Mouse (Mus musculus) lung, adult 2 months (tissue): ENCODE data around the gene Trim11. TPM values are rescaled to one million over a fixed set of nuclear protein-coding genes. Genes with fewer than 3 reads are reported as not detected.

Source experiments
- DNase-seq: peaks from one replicate; pipeline ENCODE4 v3.0.0; 2022
- H3K4me1 ChIP-seq: fragments of 200-500 bp; 2 replicates; pipeline ENCODE4 v1.6.1; 2011; ENCODE audit warnings: low read length; ENCODE audit not compliant: control insufficient read depth, insufficient read depth
- H3K4me3 ChIP-seq: fragments of 200-500 bp; replicated peaks from 2 replicates; pipeline ENCODE3; 2011; ENCODE audit warnings: low read depth, mild to moderate bottlenecking, control low read depth, low read length; ENCODE audit errors: extremely low read depth
- CTCF ChIP-seq: fragments of 200-500 bp; IDR thresholded peaks from 2 replicates; pipeline ENCODE4 v1.5.1; 2011; ENCODE audit warnings: mild to moderate bottlenecking, low read length, control low read depth; ENCODE audit not compliant: insufficient read depth
- POLR2A ChIP-seq: fragments of 200-500 bp; IDR thresholded peaks from 2 replicates; pipeline ENCODE4 v1.6.1; 2011; ENCODE audit warnings: low read depth, mild to moderate bottlenecking, control low read depth, low read length, borderline replicate concordance; ENCODE audit errors: extremely low read depth
- WGBS: fragments of 180-500 bp; shearing (Covaris S2); methylation state at CpG from one replicate; pipeline ENCODE4 v1.1.7; 2018; 5-methylcytosine and 5-hydroxymethylcytosine counted together
- polyA plus RNA-seq: library from polyadenylated mRNA; depleted of rRNA; stranded (reverse); fragments of >200 nt; gene quantifications from 2 replicates; pipeline ENCODE4 v1.2.3, GENCODE M21; 2012; rRNA removed

Gene Trim11
- polyA plus RNA-seq, 1 experiment: 31.4 TPM

DNA sequence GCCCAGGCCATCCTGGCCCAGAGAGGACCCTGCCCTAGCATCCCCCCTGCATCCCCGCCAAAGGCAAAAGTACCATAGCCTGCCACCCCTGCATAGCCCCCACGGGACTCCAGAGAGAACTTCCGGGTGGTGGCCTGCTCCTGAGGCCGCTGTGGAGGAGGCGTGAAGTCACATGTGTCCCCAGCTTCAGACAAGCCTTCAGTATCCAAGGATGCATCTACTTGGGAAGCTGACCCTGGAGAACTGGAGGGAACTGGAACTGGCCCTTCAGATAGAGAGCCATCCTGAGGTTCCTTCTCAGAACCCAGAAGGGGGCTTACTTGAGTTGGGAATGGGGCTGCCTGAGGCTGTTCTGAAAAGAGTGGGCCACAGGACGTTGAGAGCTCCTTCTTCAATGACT is 21.9 kb downstream of the Trim11 start:
- no peak for DNase-seq
- TF ChIP-seq CTCF (no peak), POLR2A (no peak)
- Histone ChIP-seq H3K4me3 (no peak overlapping the region), H3K4me1 (no peaks in the 10 kb centered on the region)
- 78% methylated on average over 6 of the region's 6 CpGs for WGBS

- DNase-seq: no peak
- H3K4me1 ChIP-seq: no peaks in the 10 kb centered on the region
- TF ChIP-seq POLR2A (no peak), CTCF (no peak)
- H3K4me3 ChIP-seq: no peak overlapping the region
- 85% methylated on average over 21 of the region's 21 CpGs for WGBS
These were observed 22.7 kb downstream of the Trim11 start for GRCm38 (mm10) chr11:59000635-59001034.

GRCm38 (mm10) chr11:59002327-59003079 is 24.6 kb downstream of the Trim11 start:
- TF ChIP-seq POLR2A: no peak
- TF ChIP-seq CTCF: no peak
- WGBS: 65% methylated on average over 7 of the region's 7 CpGs
- no peak overlapping the region for H3K4me3 ChIP-seq
- no peaks in the 10 kb centered on the region for H3K4me1 ChIP-seq
- no peak for DNase-seq

GRCm38 (mm10) chr11:59015052-59015451 is 37.2 kb downstream of the Trim11 start:
- no peak overlapping the region for H3K4me3 ChIP-seq
- DNase-seq: no peak
- TF ChIP-seq POLR2A (no peak), CTCF (0 out of 2 replicates have a peak, but pooled peaks have one; percentile 26)
- no peaks in the 10 kb centered on the region for H3K4me1 ChIP-seq
- WGBS: 32% methylated on average over 9 of the region's 9 CpGs

GRCm38 (mm10) chr11:59026411-59026810 is 48.5 kb downstream of the Trim11 start:
- TF ChIP-seq CTCF (no peak), POLR2A (no peak)
- DNase-seq: no peak
- Histone ChIP-seq H3K4me3 (no peak overlapping the region), H3K4me1 (no peaks in the 10 kb centered on the region)
- 62% methylated on average over 6 of the region's 6 CpGs for WGBS

- 87% methylated on average over 13 of the region's 13 CpGs for WGBS
These were observed 51.1 kb downstream of the Trim11 start for GRCm38 (mm10) chr11:59029003-59029402.

More at GRCm38 (mm10) chr11:59029003-59029402, 51.1 kb downstream of the Trim11 start:
- H3K4me1 ChIP-seq: no peaks in the 10 kb centered on the region
- DNase-seq: peak; percentile 11
- 0 out of 2 replicates have a peak, but pooled peaks have one; percentile 3 for TF ChIP-seq CTCF
- TF ChIP-seq POLR2A: no peak
- no peak overlapping the region for H3K4me3 ChIP-seq

Other genes with a start within 250 kb of the Trim11 start
- not detected in 2 replicates for gene Olfr317, start 238.9 kb upstream of the Trim11 start, polyA plus RNA-seq
- not detected in 2 replicates for gene Olfr316, start 225.4 kb upstream of the Trim11 start, polyA plus RNA-seq
- gene Olfr315, start 204.9 kb upstream of the Trim11 start, polyA plus RNA-seq: not detected in 2 replicates
- gene Olfr314, start 195.1 kb upstream of the Trim11 start, polyA plus RNA-seq: not detected in 2 replicates
- gene Fam183b, start 176.1 kb upstream of the Trim11 start, polyA plus RNA-seq: 10.7 and 18.1 TPM in 2 replicates
- gene Olfr313, start 163.1 kb upstream of the Trim11 start, polyA plus RNA-seq: not detected in 2 replicates
- gene Olfr312, start 148.9 kb upstream of the Trim11 start, polyA plus RNA-seq: not detected in 2 replicates
- gene Olfr311, start 138.8 kb upstream of the Trim11 start, polyA plus RNA-seq: not detected in 2 replicates
- 2.8 and 4.0 TPM in 2 replicates for gene Gm12258, start 130.9 kb upstream of the Trim11 start, polyA plus RNA-seq
- 2.0 and 3.9 TPM in 2 replicates for gene 2810021J22Rik, start 110.9 kb upstream of the Trim11 start, polyA plus RNA-seq
- 1.2 and 1.4 TPM in 2 replicates for gene Zfp39, start 73.9 kb upstream of the Trim11 start, polyA plus RNA-seq
- 0.04 TPM in 1 of 2 replicates, not detected in the other for gene Btnl10, start 60.2 kb upstream of the Trim11 start, polyA plus RNA-seq
- gene Rnf187, start 39.2 kb upstream of the Trim11 start, polyA plus RNA-seq: 190 and 269 TPM in 2 replicates
- gene Hist3h2ba, start 29.2 kb upstream of the Trim11 start, polyA plus RNA-seq: 0.62 and 2.4 TPM in 2 replicates
- gene Hist3h2a, start 23.4 kb upstream of the Trim11 start, polyA plus RNA-seq: 19.7 and 25.5 TPM in 2 replicates
- 0.97 and 1.1 TPM in 2 replicates for gene Trim17, start 23.4 kb upstream of the Trim11 start, polyA plus RNA-seq
- 5.3 and 19.0 TPM in 2 replicates for gene Obscn, start 158.3 kb downstream of the Trim11 start, polyA plus RNA-seq
- 3.7 and 3.9 TPM in 2 replicates for gene Iba57, start 185.6 kb downstream of the Trim11 start, polyA plus RNA-seq
- 1.7 and 3.5 TPM in 2 replicates for gene Gjc2, start 205.1 kb downstream of the Trim11 start, polyA plus RNA-seq
- 100 and 126 TPM in 2 replicates for gene Guk1, start 214.1 kb downstream of the Trim11 start, polyA plus RNA-seq
- gene Mrpl55, start 224.4 kb downstream of the Trim11 start, polyA plus RNA-seq: 26.0 and 27.0 TPM in 2 replicates
- 23.5 and 29.2 TPM in 2 replicates for gene 2310033P09Rik, start 230.2 kb downstream of the Trim11 start, polyA plus RNA-seq